Mouse (Mus musculus) neural tube, embryonic 11.5 days (tissue): ENCODE results near the gene Susd1. TPM values are rescaled to one million over a fixed set of nuclear protein-coding genes. Genes with fewer than 3 reads are reported as not detected.

ENCODE experiments used
- ATAC-seq: fragments of 200-750 bp; cut with Nextera tagmentation; 2 replicates; pipeline ENCODE4 v1.8.0; 2017; ENCODE audit warnings: moderate number of reproducible peaks, mild to moderate bottlenecking, moderate TSS enrichment, moderate library complexity; ENCODE audit not compliant: insufficient read depth, low FRiP score, low TSS enrichment
- DNase-seq: peaks from one replicate; pipeline ENCODE4 v3.0.0-alpha.2; 2015; ENCODE audit warnings: low spot score
- H3K27ac ChIP-seq: fragments of 300-500 bp; sonication (generic); 2 replicates; pipeline ENCODE4 v1.5.1; 2014; ENCODE audit warnings: low read depth, mild to moderate bottlenecking, low read length
- H3K27me3 ChIP-seq: fragments of 300-500 bp; sonication (generic); 2 replicates; pipeline ENCODE4 v1.6.1; 2014; ENCODE audit warnings: mild to moderate bottlenecking, low read length, mixed read lengths; ENCODE audit not compliant: control insufficient read depth, insufficient read depth
- H3K36me3 ChIP-seq: fragments of 300-500 bp; sonication (generic); 2 replicates; pipeline ENCODE4 v1.6.1; 2014; ENCODE audit warnings: mild to moderate bottlenecking, low read length, moderate library complexity, mixed read lengths; ENCODE audit not compliant: control insufficient read depth, insufficient read depth
- H3K4me1 ChIP-seq: fragments of 300-500 bp; sonication (generic); 2 replicates; pipeline ENCODE4 v1.6.1; 2014; ENCODE audit warnings: low read length, mixed read lengths; ENCODE audit not compliant: control insufficient read depth, insufficient read depth
- H3K4me2 ChIP-seq: fragments of 300-500 bp; sonication (generic); 2 replicates; pipeline ENCODE4 v1.6.1; 2014; ENCODE audit warnings: low read depth, mild to moderate bottlenecking, moderate library complexity
- H3K4me3 ChIP-seq: fragments of 300-500 bp; sonication (generic); 2 replicates; pipeline ENCODE4 v1.5.1; 2014; ENCODE audit warnings: low read depth, low read length
- H3K9ac ChIP-seq: fragments of 300-500 bp; sonication (generic); 2 replicates; pipeline ENCODE4 v1.6.1; 2014; ENCODE audit warnings: mild to moderate bottlenecking, low read length
- H3K9me3 ChIP-seq: fragments of 300-500 bp; sonication (generic); 2 replicates; pipeline ENCODE4 v1.6.1; 2016; ENCODE audit warnings: low read length; ENCODE audit not compliant: control insufficient read depth
- WGBS: fragments of 180-500 bp; shearing (Covaris S2); extraction: QIAGEN DNeasy Blood & Tissue Kit; methylation state at CpG from one replicate; pipeline ENCODE4 v1.1.7; 2014; 5-methylcytosine and 5-hydroxymethylcytosine counted together
- polyA plus RNA-seq: library from polyadenylated mRNA; unstranded; fragments of >200 nt; fragmentation: Nextera tagmentation; extraction: Ambion mirVana; gene quantifications from 2 replicates; pipeline ENCODE4 v1.2.1, GENCODE M21; 2014

Gene Susd1
- polyA plus RNA-seq, 1 experiment from 2014 or later = 0.81 TPM

DNA sequence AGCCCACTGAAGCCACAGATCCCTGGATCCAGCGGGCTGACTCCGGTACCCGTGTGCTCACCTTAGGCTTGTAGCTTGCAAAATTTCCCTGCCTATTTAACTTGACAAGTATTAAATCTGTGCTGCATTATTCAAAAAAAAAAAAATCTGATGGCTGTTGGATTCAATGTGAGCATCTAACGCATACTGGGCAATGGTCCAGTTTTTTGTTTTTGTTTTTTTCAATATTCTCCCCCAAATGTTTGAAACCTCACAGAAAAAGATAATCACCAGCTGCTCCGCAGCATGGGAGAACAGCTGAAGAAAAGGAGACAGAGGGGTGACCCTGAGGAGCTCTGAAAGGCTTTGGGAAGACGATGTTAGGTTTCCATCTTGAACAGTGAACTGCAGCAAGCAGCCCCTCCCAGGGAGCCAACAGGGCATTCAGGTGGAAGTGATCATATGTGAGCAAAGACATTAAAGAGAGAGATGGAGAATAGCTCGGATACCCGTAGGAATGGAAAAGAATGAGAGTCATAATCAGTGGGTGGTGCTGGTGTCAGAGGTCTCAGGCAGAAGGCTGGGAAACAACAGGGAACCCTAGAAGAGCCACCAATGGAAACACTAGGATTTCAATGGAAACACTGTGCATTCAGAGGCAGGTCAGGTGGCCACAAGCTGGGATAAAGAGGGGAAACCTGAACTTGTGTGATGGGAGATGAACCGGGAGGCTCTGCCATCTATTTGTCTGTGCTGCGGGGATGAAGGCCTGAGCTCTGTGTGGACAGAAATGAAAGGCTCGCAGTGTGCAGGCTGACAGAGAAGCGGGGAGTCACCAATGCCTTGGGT lies 117.0 kb downstream of the Susd1 start:
- WGBS = 60% methylated on average over 12 of the region's 12 CpGs
- Histone ChIP-seq H3K4me2 (no peak overlapping the region), H3K27ac (no peak overlapping the region), H3K9me3 (no peaks in the 10 kb centered on the region), H3K4me1 (0 out of 2 replicates have a peak, but pooled peaks cover 5% of the 10 kb centered on the region), H3K36me3 (no peaks in the 10 kb centered on the region), H3K27me3 (no peaks in the 10 kb centered on the region), H3K4me3 (no peak overlapping the region), H3K9ac (no peak overlapping the region)
- ATAC-seq (no peak), DNase-seq (no peak)

DNA sequence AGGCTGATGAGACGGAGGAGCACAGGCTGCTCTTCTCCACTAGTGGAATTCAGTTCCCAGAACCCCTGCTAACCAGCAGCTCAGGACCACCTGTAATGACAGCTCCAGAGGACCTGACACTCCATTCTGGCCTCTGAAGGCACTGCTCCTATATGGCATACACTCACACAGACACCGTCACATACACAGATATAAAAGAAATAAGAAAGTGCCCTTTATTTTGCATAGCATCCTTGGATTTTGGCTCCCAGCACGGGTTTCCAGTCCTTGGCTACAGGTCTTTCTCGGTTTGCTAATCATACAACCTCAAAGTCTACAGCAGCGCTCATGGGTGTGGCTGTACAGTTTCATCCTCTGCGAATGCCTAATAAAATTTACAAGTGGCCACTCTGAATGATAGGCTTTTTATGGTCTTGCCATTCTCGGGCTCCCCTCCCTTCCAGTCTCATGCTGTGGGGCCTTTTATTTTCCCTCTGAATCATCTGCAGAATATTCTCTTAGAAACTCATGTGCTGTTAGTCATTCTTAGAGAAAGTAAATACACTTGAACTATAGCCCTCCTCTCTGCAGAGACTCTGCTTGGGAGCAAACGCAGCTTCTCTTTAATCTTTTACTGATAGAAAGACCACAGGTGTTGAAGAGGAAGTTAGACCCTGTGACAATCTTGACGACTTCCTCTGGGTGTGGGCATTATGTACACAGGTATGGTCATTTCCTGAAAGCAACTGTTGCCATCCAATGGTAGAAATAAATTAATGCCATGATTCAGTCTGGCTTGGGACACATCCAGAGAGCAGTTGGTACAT lies 119.1 kb downstream of the Susd1 start:
- WGBS = 65% methylated on average over 9 of the region's 9 CpGs
- peaks cover 8% of the 10 kb centered on the region; the same call in 1 of the 2 replicates for H3K4me1 ChIP-seq
- ATAC-seq (no peak), DNase-seq (no peak)
- no peak overlapping the region for H3K4me3 ChIP-seq
- H3K9ac ChIP-seq = no peak overlapping the region
- H3K27ac ChIP-seq = no peak overlapping the region
- H3K4me2 ChIP-seq = no peak overlapping the region
- no peaks in the 10 kb centered on the region for H3K36me3 ChIP-seq
- no peaks in the 10 kb centered on the region for H3K27me3 ChIP-seq
- no peaks in the 10 kb centered on the region for H3K9me3 ChIP-seq

DNA sequence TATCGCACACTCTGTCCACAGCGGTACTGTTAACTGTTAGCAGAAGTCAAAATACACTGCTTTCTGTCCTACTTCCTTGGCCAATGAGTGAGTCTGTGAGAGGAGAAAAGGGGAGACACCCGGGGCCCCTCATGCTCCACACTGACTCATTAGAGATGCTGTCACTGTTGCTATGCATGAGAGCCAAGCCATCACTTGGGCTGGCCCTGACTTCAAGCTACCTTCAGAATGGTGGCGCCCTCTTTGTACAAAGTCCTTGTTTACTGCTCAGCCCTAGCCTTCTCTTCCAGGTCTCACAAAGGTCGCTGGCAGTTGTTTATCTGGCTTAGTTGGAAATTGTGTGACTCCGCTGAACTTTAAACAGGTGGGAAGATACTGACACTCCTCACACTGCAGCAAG lies 119.8 kb downstream of the Susd1 start:
- Histone ChIP-seq H3K4me2 (no peak overlapping the region), H3K27ac (no peak overlapping the region), H3K4me3 (no peak overlapping the region), H3K9me3 (no peaks in the 10 kb centered on the region), H3K4me1 (peaks cover 8% of the 10 kb centered on the region; the same call in 1 of the 2 replicates), H3K9ac (no peak overlapping the region), H3K36me3 (no peaks in the 10 kb centered on the region), H3K27me3 (no peaks in the 10 kb centered on the region)
- DNase-seq (no peak), ATAC-seq (no peak)
- 82% methylated on average over 6 of the region's 6 CpGs for WGBS

DNA sequence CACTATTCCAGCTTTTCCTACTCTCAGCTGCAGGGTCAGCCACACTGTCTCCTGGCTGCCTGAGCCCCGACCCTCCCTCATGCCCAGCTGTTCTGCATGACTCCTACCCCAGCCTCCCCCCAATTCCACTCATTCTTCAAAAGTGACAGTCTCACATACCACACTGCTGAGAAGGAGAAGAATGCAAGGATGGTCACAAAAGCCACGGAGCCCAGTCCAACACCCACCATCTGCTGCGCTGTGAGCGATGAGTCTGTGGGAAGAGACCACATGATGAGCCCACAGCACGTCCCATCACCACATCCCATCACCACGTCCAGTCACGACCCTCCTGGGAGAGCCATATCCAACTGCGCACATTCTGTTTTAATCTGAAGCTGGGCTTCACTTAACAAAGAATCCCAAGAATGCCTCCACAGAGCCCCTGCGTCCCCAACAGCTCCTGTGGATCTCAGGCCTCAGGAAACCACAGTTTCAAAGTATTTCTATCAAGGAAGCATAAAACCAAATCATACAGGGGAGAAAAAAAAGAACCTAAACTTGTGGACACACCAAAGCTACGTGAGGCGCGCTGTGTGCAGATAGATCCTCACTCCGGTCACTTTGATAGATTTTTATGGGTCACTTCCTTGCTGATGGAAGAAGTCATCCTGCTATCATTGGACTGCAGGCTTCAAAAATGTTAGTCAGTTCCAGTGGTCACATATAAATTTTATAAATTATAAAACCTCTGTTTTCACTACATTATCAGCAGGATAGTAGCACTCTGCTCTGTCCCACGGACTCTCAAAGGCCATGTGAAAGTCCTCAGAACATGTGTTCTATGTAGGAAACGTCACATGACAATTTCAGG lies 122.7 kb downstream of the Susd1 start:
- Histone ChIP-seq H3K27ac (0 out of 2 replicates have a peak overlapping the region, but pooled peaks have one; percentile 39), H3K36me3 (no peaks in the 10 kb centered on the region), H3K27me3 (no peaks in the 10 kb centered on the region), H3K9me3 (no peaks in the 10 kb centered on the region), H3K9ac (no peak overlapping the region), H3K4me1 (peaks cover 3% of the 10 kb centered on the region; the same call in 1 of the 2 replicates), H3K4me3 (no peak overlapping the region), H3K4me2 (no peak overlapping the region)
- DNase-seq (peak; percentile 53), ATAC-seq (no peak)
- WGBS = 62% methylated on average over 15 of the region's 15 CpGs

DNA sequence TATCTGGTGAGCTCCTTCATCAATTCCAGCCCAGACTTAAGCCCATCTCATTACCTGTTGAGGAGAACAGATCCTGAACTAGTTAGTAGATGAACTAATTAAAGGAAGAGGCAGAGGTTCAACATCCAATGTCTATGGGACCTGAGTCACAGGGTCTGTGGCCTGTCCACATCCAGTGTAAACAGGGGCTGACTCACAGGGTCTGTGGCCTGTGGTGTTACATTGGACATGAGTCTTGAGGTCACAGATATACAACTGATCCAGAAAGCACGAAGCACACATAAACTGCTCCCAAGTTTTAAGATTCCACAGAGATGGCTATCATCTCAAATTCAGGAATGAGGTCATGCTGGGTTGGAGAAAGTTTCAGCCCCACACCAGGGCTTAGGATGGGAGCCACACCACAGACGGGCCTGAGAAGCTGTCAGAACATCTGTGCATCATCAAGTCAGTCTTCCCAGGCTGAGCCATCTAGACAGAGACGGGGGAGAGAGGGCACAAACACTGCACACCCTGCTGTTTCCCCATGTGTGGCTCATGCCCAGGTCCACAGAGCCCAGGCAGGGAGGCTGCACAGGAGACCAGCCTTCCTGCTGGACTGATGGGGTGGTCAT lies 123.4 kb downstream of the Susd1 start:
- DNase-seq (no peak), ATAC-seq (no peak)
- Histone ChIP-seq H3K9ac (no peak overlapping the region), H3K27me3 (no peaks in the 10 kb centered on the region), H3K9me3 (no peaks in the 10 kb centered on the region), H3K4me3 (no peak overlapping the region), H3K27ac (0 out of 2 replicates have a peak overlapping the region, but pooled peaks have one; percentile 39), H3K4me2 (no peak overlapping the region), H3K4me1 (peaks cover 3% of the 10 kb centered on the region; the same call in 1 of the 2 replicates), H3K36me3 (no peaks in the 10 kb centered on the region)
- 59% methylated on average over 3 of the region's 3 CpGs for WGBS

DNA sequence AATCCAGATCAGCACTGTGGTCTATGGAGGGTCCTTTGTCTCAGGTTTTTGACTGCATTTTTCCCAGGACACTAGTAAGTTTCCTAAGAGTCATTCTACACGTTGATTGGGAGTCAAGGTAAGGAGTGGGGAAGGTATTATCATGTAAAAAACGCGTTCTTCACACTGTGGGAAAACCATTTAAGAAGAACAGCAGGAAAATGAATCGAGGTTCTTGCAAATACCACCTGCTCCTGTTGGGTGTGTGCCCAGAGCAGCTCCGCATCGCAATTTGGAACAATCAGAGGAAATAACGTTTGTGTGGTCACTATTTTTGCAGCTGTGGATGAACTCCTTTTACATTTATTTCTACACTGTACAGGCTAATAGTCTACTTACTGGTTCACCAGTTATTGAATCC lies 125.5 kb downstream of the Susd1 start:
- no peaks in the 10 kb centered on the region for H3K36me3 ChIP-seq

DNA sequence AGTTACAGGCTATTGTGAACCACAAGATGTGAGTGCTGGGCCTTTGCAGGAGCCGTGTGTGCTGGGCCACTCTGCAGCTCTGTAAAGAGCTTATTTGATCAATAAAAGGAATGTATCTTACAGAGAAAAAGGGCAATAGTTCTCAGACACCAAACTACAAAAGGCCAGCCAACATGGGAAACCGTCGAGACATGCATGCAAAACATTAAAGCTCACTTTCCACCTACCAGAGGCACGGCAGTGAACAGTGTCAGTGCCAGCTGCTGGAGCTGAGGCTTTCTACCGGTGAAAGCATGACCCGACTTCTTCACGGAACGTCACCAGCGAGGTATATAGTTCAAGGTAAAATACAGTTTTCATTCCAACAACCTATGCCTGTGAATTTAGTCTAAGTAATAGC lies 127.8 kb downstream of the Susd1 start:
- H3K4me1 ChIP-seq = peaks cover 3% of the 10 kb centered on the region; the same call in 1 of the 2 replicates
- H3K9me3 ChIP-seq = no peaks in the 10 kb centered on the region
- H3K36me3 ChIP-seq = no peaks in the 10 kb centered on the region
- no peak overlapping the region for H3K4me2 ChIP-seq
- DNase-seq = no peak
- H3K27me3 ChIP-seq = no peaks in the 10 kb centered on the region
- H3K4me3 ChIP-seq = no peak overlapping the region
- ATAC-seq = no peak
- H3K9ac ChIP-seq = no peak overlapping the region
- H3K27ac ChIP-seq = no peak overlapping the region
- WGBS = 88% methylated on average over 9 of the region's 9 CpGs

More for the DNA sequence above, 125.5 kb downstream of the Susd1 start:
- H3K4me2 ChIP-seq = no peak overlapping the region
- no peak overlapping the region for H3K27ac ChIP-seq
- DNase-seq (no peak), ATAC-seq (no peak)
- 66% methylated on average over 7 of the region's 7 CpGs for WGBS
- no peak overlapping the region for H3K9ac ChIP-seq
- peaks cover 3% of the 10 kb centered on the region; the same call in 1 of the 2 replicates for H3K4me1 ChIP-seq
- H3K9me3 ChIP-seq = no peaks in the 10 kb centered on the region
- H3K4me3 ChIP-seq = no peak overlapping the region
- H3K27me3 ChIP-seq = no peaks in the 10 kb centered on the region
